Mouse (Mus musculus): ENCODE measurements around the gene Bpgm. TPM values are rescaled to one million over a fixed set of nuclear protein-coding genes. Genes with fewer than 3 reads are reported as not detected.

Gene Bpgm
- polyA plus RNA-seq, 2 experiments from 2014 or later, result 21.5 to 31.7 TPM

GRCm38 (mm10) chr6:34529992-34530391 is 54.0 kb downstream of the Bpgm start:
- no peak for ATAC-seq

- no peak for ATAC-seq
Observed at GRCm38 (mm10) chr6:34533055-34533454, 57.0 kb downstream of the Bpgm start.

GRCm38 (mm10) chr6:34533896-34534295 is 57.9 kb downstream of the Bpgm start:
- no peak for ATAC-seq

- no peak for ATAC-seq
Observed at GRCm38 (mm10) chr6:34542866-34543265, 66.9 kb downstream of the Bpgm start.

GRCm38 (mm10) chr6:34543303-34544206 is 67.5 kb downstream of the Bpgm start:
- ATAC-seq, result no peak

- ATAC-seq, result no peak
Observed at GRCm38 (mm10) chr6:34544207-34544602, 68.2 kb downstream of the Bpgm start.

- no peak for ATAC-seq
Observed at GRCm38 (mm10) chr6:34545286-34545685, 69.3 kb downstream of the Bpgm start.

GRCm38 (mm10) chr6:34548406-34548990 is 72.5 kb downstream of the Bpgm start:
- no peak for ATAC-seq

GRCm38 (mm10) chr6:34549017-34549416 is 73.0 kb downstream of the Bpgm start:
- no peak for ATAC-seq

GRCm38 (mm10) chr6:34552489-34553157 is 76.6 kb downstream of the Bpgm start:
- ATAC-seq, result no peak

- no peak for ATAC-seq
Observed at GRCm38 (mm10) chr6:34554291-34554997, 78.4 kb downstream of the Bpgm start.

Other genes starting within 250 kb of the Bpgm start
- gene Akr1b3, start 158.7 kb upstream of the Bpgm start, polyA plus RNA-seq (2017; shearing (Covaris generic)), result 100 to 1,000 TPM; 382 to 479 TPM
- not detected for gene Akr1b8, start 122.1 kb upstream of the Bpgm start, polyA plus RNA-seq (2017; shearing (Covaris generic))
- 10 to 100 TPM; 56.4 to 60.5 TPM for gene Akr1b10, start 92.0 kb upstream of the Bpgm start, polyA plus RNA-seq (2017; shearing (Covaris generic))
- gene Akr1b7, start 63.9 kb upstream of the Bpgm start, polyA plus RNA-seq (2017; shearing (Covaris generic)), result under 1 TPM in 1 of 2 experiments, not detected in 1; 0.49 TPM
- under 1 TPM in 1 of 2 experiments, not detected in 1; 0.15 TPM for gene Cald1, start 122.3 kb downstream of the Bpgm start, polyA plus RNA-seq (2017; shearing (Covaris generic))

Data from CD4-positive, CD25-positive, alpha-beta regulatory T cell, adult 4 months (primary cell).